Mouse (Mus musculus) stomach, postnatal 0 days (tissue): Measurements from ENCODE around the gene Aldh1b1. TPM values are rescaled to one million over a fixed set of nuclear protein-coding genes. Genes with fewer than 3 reads are reported as not detected.

ENCODE experiments used
- ATAC-seq: fragments of 200-750 bp; cut with Nextera tagmentation; 2 replicates; pipeline ENCODE4 v1.8.0; 2017; ENCODE audit not compliant: low FRiP score, low TSS enrichment
- DNase-seq: peaks from one replicate; pipeline ENCODE4 v3.0.0-alpha.2; 2016; ENCODE audit warnings: low spot score
- H3K27ac ChIP-seq: fragments of 300-500 bp; sonication (generic); replicated peaks from 2 replicates; pipeline ENCODE4 v1.5.1; 2014; ENCODE audit warnings: mild to moderate bottlenecking, control low read depth
- H3K27me3 ChIP-seq: fragments of 300-500 bp; sonication (generic); 2 replicates; pipeline ENCODE4 v1.6.1; 2014; ENCODE audit warnings: low read length; ENCODE audit not compliant: control insufficient read depth, insufficient read depth
- H3K36me3 ChIP-seq: fragments of 300-500 bp; sonication (generic); 2 replicates; pipeline ENCODE4 v1.6.1; 2014; ENCODE audit warnings: low read length, mixed read lengths; ENCODE audit not compliant: control insufficient read depth, insufficient read depth
- H3K4me1 ChIP-seq: fragments of 300-500 bp; sonication (generic); replicated peaks from 2 replicates; pipeline ENCODE4 v1.6.1; 2014; ENCODE audit warnings: antibody characterized with exemption; ENCODE audit not compliant: control insufficient read depth, insufficient read depth
- H3K4me2 ChIP-seq: fragments of 300-500 bp; sonication (generic); replicated peaks from 2 replicates; pipeline ENCODE4 v1.6.1; 2014; ENCODE audit warnings: low read depth, mild to moderate bottlenecking, control low read depth, moderate library complexity
- H3K4me3 ChIP-seq: fragments of 300-500 bp; sonication (generic); 2 replicates; pipeline ENCODE4 v1.5.1; 2014; ENCODE audit warnings: low read depth, low read length, control low read depth
- H3K9ac ChIP-seq: fragments of 300-500 bp; sonication (generic); 2 replicates; pipeline ENCODE4 v1.6.1; 2014; ENCODE audit warnings: mild to moderate bottlenecking, low read length, control low read depth, mixed read lengths
- H3K9me3 ChIP-seq: fragments of 300-500 bp; sonication (generic); 2 replicates; pipeline ENCODE4 v1.6.1; 2016; ENCODE audit warnings: low read length; ENCODE audit not compliant: control insufficient read depth
- CTCF ChIP-seq: IDR thresholded peaks from 2 replicates; pipeline ENCODE4 v1.5.1; 2016; ENCODE audit warnings: antibody characterized with exemption, low read depth, mild to moderate bottlenecking, moderate library complexity
- EP300 ChIP-seq: optimal IDR thresholded peaks from 2 replicates; pipeline ENCODE3; 2016; ENCODE audit warnings: antibody characterized with exemption
- WGBS: fragments of 180-500 bp; shearing (Covaris S2); extraction: QIAGEN DNeasy Blood & Tissue Kit; methylation state at CpG from one replicate; pipeline ENCODE4 v1.1.7; 2014; 5-methylcytosine and 5-hydroxymethylcytosine counted together
- polyA plus RNA-seq: library from polyadenylated mRNA; unstranded; fragments of >200 nt; fragmentation: Nextera tagmentation; extraction: Ambion mirVana; gene quantifications from 2 replicates; pipeline ENCODE4 v1.2.1, GENCODE M21; 2015

The Aldh1b1 gene
- polyA plus RNA-seq, 1 experiment from 2014 or later: 6.8 TPM

- WGBS: 54% methylated on average over 10 of the region's 10 CpGs
- TF ChIP-seq EP300: no peak
- TF ChIP-seq CTCF: no peak
- no peak for DNase-seq
- Histone ChIP-seq H3K9ac (no peak overlapping the region), H3K4me2 (no peak overlapping the region), H3K4me1 (peaks cover 12% of the 10 kb centered on the region; the same call in 1 of the 2 replicates), H3K9me3 (no peaks in the 10 kb centered on the region), H3K4me3 (no peak overlapping the region), H3K36me3 (no peaks in the 10 kb centered on the region), H3K27ac (no peak overlapping the region), H3K27me3 (no peaks in the 10 kb centered on the region)
- no peak for ATAC-seq
These were observed 28.8 kb upstream of the Aldh1b1 start for GRCm38 (mm10) chr4:45769791-45770637.

DNA sequence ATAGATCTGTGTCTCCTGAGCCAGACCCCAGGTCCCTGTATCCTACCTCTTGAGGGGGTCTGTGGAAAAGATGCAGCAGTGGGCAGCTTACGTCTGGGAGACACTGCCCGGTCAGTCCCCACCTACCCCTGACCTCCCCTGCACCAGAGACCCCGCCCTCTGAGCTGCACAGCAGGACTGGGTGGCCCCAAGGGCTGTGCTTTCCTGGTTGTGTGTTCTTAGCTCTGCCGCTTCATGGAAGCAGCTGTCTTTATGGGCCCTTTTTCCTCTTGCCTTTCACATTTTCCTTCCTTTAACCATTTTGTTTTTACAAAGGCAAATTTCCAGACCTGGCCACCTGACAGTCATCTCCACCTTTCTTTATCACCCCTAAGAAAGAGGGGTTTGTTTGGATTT is 28.2 kb upstream of the Aldh1b1 start:
- H3K9me3 ChIP-seq: no peaks in the 10 kb centered on the region
- H3K4me3 ChIP-seq: no peak overlapping the region
- no peak overlapping the region for H3K9ac ChIP-seq
- WGBS: 53% methylated on average over 4 of the region's 4 CpGs
- TF ChIP-seq CTCF (no peak), EP300 (no peak)
- DNase-seq (no peak), ATAC-seq (no peak)
- no peaks in the 10 kb centered on the region for H3K36me3 ChIP-seq
- H3K4me1 ChIP-seq: peaks cover 8% of the 10 kb centered on the region; the same call in 1 of the 2 replicates
- H3K4me2 ChIP-seq: no peak overlapping the region
- H3K27me3 ChIP-seq: no peaks in the 10 kb centered on the region
- H3K27ac ChIP-seq: no peak overlapping the region

DNA sequence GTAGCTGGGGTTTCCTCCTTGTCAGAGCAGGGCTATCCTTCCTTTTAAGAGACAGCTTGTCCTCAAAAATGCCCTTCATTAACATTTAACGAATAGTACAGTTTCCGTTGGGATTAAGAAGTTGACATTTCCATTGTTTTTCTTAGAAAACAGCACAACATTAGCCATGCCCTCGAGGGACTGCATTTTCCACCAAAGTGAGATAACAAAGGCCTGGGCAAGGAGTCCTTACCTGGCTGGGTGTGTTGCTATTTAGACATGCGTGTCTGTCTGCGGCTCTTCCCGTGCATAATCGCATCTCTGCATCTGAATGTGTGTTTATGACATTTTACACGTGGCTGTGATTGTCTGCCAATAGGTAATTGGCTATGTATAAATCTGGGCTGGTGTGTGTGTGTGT is 27.6 kb upstream of the Aldh1b1 start:
- Histone ChIP-seq H3K4me1 (0 out of 2 replicates have a peak, but pooled peaks cover 7% of the 10 kb centered on the region), H3K9ac (no peak overlapping the region), H3K27me3 (no peaks in the 10 kb centered on the region), H3K4me2 (no peak overlapping the region), H3K4me3 (no peak overlapping the region), H3K27ac (no peak overlapping the region), H3K9me3 (no peaks in the 10 kb centered on the region), H3K36me3 (no peaks in the 10 kb centered on the region)
- 44% methylated on average over 8 of the region's 8 CpGs for WGBS
- TF ChIP-seq CTCF (no peak), EP300 (no peak)
- DNase-seq (no peak), ATAC-seq (no peak)

GRCm38 (mm10) chr4:45771619-45772018 is 27.2 kb upstream of the Aldh1b1 start:
- Histone ChIP-seq H3K4me2 (no peak overlapping the region), H3K4me1 (0 out of 2 replicates have a peak, but pooled peaks cover 7% of the 10 kb centered on the region), H3K27ac (no peak overlapping the region), H3K36me3 (no peaks in the 10 kb centered on the region), H3K9me3 (no peaks in the 10 kb centered on the region), H3K9ac (no peak overlapping the region), H3K27me3 (no peaks in the 10 kb centered on the region), H3K4me3 (no peak overlapping the region)
- TF ChIP-seq EP300: no peak
- peak; percentile 82 for TF ChIP-seq CTCF
- WGBS: 3% methylated on average over 5 of the region's 5 CpGs
- ATAC-seq: no peak
- peak; percentile 65 for DNase-seq

- DNase-seq (no peak), ATAC-seq (no peak)
- Histone ChIP-seq H3K4me2 (no peak overlapping the region), H3K27me3 (no peaks in the 10 kb centered on the region), H3K4me3 (no peak overlapping the region), H3K4me1 (no peaks in the 10 kb centered on the region), H3K36me3 (no peaks in the 10 kb centered on the region), H3K27ac (no peak overlapping the region), H3K9ac (no peak overlapping the region), H3K9me3 (no peaks in the 10 kb centered on the region)
- TF ChIP-seq CTCF (peak; percentile 18; the same call in 1 of the 2 replicates), EP300 (no peak)
- WGBS: 66% methylated on average over 1 of the region's 1 CpGs
These were observed 15.2 kb upstream of the Aldh1b1 start for GRCm38 (mm10) chr4:45783671-45784070.

DNA sequence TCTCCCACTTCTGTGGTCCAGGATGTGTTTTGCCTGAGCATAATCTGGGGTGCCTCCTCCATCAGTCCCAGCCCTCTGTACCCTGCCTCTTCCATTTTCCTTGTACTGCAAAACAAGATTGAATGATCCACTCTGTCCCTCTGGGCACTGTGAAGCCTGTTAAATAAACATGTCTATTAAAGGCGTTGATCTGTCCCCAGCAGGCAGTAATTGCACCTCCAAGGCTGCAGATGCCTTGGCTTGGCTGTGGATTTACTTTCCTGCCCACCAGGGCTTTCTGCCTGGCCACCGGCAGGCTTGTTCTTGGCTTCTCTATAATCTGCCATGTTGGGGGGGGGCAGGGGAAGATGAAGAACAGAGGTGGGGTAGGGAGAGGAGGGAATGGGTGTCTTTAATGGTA is 12.9 kb upstream of the Aldh1b1 start:
- ATAC-seq: no peak
- Histone ChIP-seq H3K27me3 (no peaks in the 10 kb centered on the region), H3K4me2 (no peak overlapping the region), H3K4me1 (no peaks in the 10 kb centered on the region), H3K9me3 (no peaks in the 10 kb centered on the region), H3K36me3 (no peaks in the 10 kb centered on the region), H3K9ac (no peak overlapping the region), H3K27ac (no peak overlapping the region), H3K4me3 (no peak overlapping the region)
- no peak for TF ChIP-seq CTCF
- TF ChIP-seq EP300: no peak
- WGBS: 41% methylated on average over 2 of the region's 2 CpGs
- DNase-seq: no peak
